Mouse (Mus musculus) forebrain, postnatal 0 days (tissue): ENCODE measurements around the gene Cdc42bpa. TPM values are rescaled to one million over a fixed set of nuclear protein-coding genes. Genes with fewer than 3 reads are reported as not detected.

Experiments used
- ATAC-seq: fragments of 200-750 bp; cut with Nextera tagmentation; 2 replicates; pipeline ENCODE4 v1.8.0; 2017; ENCODE audit warnings: mild to moderate bottlenecking, moderate library complexity
- DNase-seq: peaks from one replicate; pipeline ENCODE4 v3.0.0-alpha.2; 2015
- H3K27ac ChIP-seq: fragments of 300-500 bp; sonication (generic); 2 replicates; pipeline ENCODE4 v1.5.1; 2014; ENCODE audit warnings: low read depth, mild to moderate bottlenecking, antibody characterized with exemption, low read length, moderate library complexity, mixed read lengths
- H3K27me3 ChIP-seq: fragments of 300-500 bp; sonication (generic); 2 replicates; pipeline ENCODE4 v1.6.1; 2014; ENCODE audit warnings: mild to moderate bottlenecking, low read length, mixed read lengths; ENCODE audit not compliant: insufficient read depth
- H3K36me3 ChIP-seq: fragments of 300-500 bp; sonication (generic); 2 replicates; pipeline ENCODE4 v1.6.1; 2014; ENCODE audit warnings: mild to moderate bottlenecking, moderate library complexity; ENCODE audit not compliant: insufficient read depth
- H3K4me1 ChIP-seq: fragments of 300-500 bp; sonication (generic); 2 replicates; pipeline ENCODE4 v1.6.1; 2014; ENCODE audit warnings: antibody characterized with exemption; ENCODE audit not compliant: insufficient read depth
- H3K4me2 ChIP-seq: fragments of 300-500 bp; sonication (generic); 2 replicates; pipeline ENCODE4 v1.6.1; 2014; ENCODE audit warnings: low read depth, mild to moderate bottlenecking, moderate library complexity
- H3K4me3 ChIP-seq: fragments of 300-500 bp; sonication (generic); 2 replicates; pipeline ENCODE4 v1.5.1; 2014; ENCODE audit warnings: low read depth, low read length, mixed read lengths
- H3K9ac ChIP-seq: fragments of 300-500 bp; sonication (generic); 2 replicates; pipeline ENCODE4 v1.6.1; 2014; ENCODE audit warnings: mild to moderate bottlenecking
- H3K9me3 ChIP-seq: fragments of 300-500 bp; sonication (generic); 2 replicates; pipeline ENCODE4 v1.6.1; 2016; ENCODE audit warnings: low read length
- CTCF ChIP-seq: sonication (generic); IDR thresholded peaks from 2 replicates; pipeline ENCODE4 v1.5.1; 2016; ENCODE audit warnings: antibody characterized with exemption, control low read depth, low read depth
- WGBS: fragments of 180-500 bp; shearing (Covaris S2); extraction: QIAGEN DNeasy Blood & Tissue Kit; methylation state at CpG from one replicate; pipeline ENCODE4 v1.1.7; 2014; 5-methylcytosine and 5-hydroxymethylcytosine counted together
- polyA plus RNA-seq: library from polyadenylated mRNA; unstranded; fragments of >200 nt; fragmentation: Nextera tagmentation; extraction: Ambion mirVana; gene quantifications from 2 replicates; pipeline ENCODE4 v1.2.1, GENCODE M21; 2015
- total RNA-seq: library from RNA; depleted of rRNA; stranded (reverse); fragments of >200 nt; gene quantifications from 2 replicates; pipeline ENCODE4 v1.2.3, GENCODE M21; 2014

The Cdc42bpa gene
- total and polyA plus RNA-seq, 2 experiments from 2014 or later = 25.2 to 111 TPM

DNA sequence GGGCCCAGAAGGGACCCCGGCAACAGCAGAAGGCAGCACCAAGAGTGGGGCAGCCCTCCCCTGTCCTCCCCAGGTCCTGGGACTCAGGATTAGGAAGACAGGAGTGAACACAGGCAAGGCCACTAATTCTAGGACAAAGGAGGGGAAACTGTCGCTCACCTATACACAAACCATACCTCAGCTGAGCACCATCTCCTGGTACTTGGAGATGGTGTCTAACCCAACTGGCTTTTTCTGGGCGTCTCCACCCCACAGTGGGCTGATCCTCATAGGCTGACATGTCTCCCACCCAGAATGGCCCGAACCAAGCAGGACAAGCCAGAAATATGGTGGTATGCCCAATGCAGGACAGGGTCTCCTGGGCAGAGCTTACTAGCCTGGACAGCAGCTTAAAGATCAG lies 212.3 kb downstream of the Cdc42bpa start:
- Histone ChIP-seq H3K27ac (no peak overlapping the region), H3K27me3 (no peaks in the 10 kb centered on the region), H3K36me3 (peaks cover under 1% of the 10 kb centered on the region; the same call in 1 of the 2 replicates), H3K4me2 (no peak overlapping the region), H3K4me1 (no peaks in the 10 kb centered on the region), H3K9ac (no peak overlapping the region), H3K4me3 (no peak overlapping the region), H3K9me3 (no peaks in the 10 kb centered on the region)
- ATAC-seq = no peak
- DNase-seq = no peak
- 88% methylated on average over 4 of the region's 4 CpGs for WGBS
- no peak for TF ChIP-seq CTCF

GRCm38 (mm10) chr1:180173017-180173416 lies 212.7 kb downstream of the Cdc42bpa start:
- DNase-seq (no peak), ATAC-seq (no peak)
- no peak overlapping the region for H3K27ac ChIP-seq
- H3K9me3 ChIP-seq = no peaks in the 10 kb centered on the region
- no peak overlapping the region for H3K4me3 ChIP-seq
- H3K36me3 ChIP-seq = no peaks in the 10 kb centered on the region
- WGBS = 84% methylated on average over 5 of the region's 5 CpGs
- no peaks in the 10 kb centered on the region for H3K27me3 ChIP-seq
- H3K9ac ChIP-seq = no peak overlapping the region
- no peak overlapping the region for H3K4me2 ChIP-seq
- TF ChIP-seq CTCF = no peak
- H3K4me1 ChIP-seq = no peaks in the 10 kb centered on the region

GRCm38 (mm10) chr1:180174718-180175117 lies 214.4 kb downstream of the Cdc42bpa start:
- H3K36me3 ChIP-seq = no peaks in the 10 kb centered on the region
- H3K9ac ChIP-seq = no peak overlapping the region
- TF ChIP-seq CTCF = no peak
- H3K4me1 ChIP-seq = no peaks in the 10 kb centered on the region
- no peaks in the 10 kb centered on the region for H3K27me3 ChIP-seq
- no peak for ATAC-seq
- H3K9me3 ChIP-seq = no peaks in the 10 kb centered on the region
- H3K27ac ChIP-seq = no peak overlapping the region
- no peak overlapping the region for H3K4me2 ChIP-seq
- no peak for DNase-seq
- 56% methylated on average over 6 of the region's 6 CpGs for WGBS
- no peak overlapping the region for H3K4me3 ChIP-seq

GRCm38 (mm10) chr1:180175167-180175566 lies 214.9 kb downstream of the Cdc42bpa start:
- peak; percentile 70 for TF ChIP-seq CTCF
- Histone ChIP-seq H3K4me1 (no peaks in the 10 kb centered on the region), H3K4me3 (no peak overlapping the region), H3K4me2 (no peak overlapping the region), H3K36me3 (no peaks in the 10 kb centered on the region), H3K27ac (no peak overlapping the region), H3K27me3 (no peaks in the 10 kb centered on the region), H3K9ac (no peak overlapping the region), H3K9me3 (no peaks in the 10 kb centered on the region)
- 33% methylated on average over 3 of the region's 3 CpGs for WGBS
- peak; percentile 53 for DNase-seq
- no peak for ATAC-seq

GRCm38 (mm10) chr1:180175635-180176034 lies 215.4 kb downstream of the Cdc42bpa start:
- WGBS = 64% methylated on average over 8 of the region's 8 CpGs
- TF ChIP-seq CTCF = no peak
- no peak overlapping the region for H3K4me2 ChIP-seq
- ATAC-seq = 0 out of 2 replicates have a peak, but pooled peaks have one; percentile 10
- H3K27ac ChIP-seq = no peak overlapping the region
- H3K9me3 ChIP-seq = no peaks in the 10 kb centered on the region
- H3K9ac ChIP-seq = no peak overlapping the region
- DNase-seq = no peak
- no peaks in the 10 kb centered on the region for H3K27me3 ChIP-seq
- H3K36me3 ChIP-seq = no peaks in the 10 kb centered on the region
- H3K4me1 ChIP-seq = no peaks in the 10 kb centered on the region
- H3K4me3 ChIP-seq = no peak overlapping the region

DNA sequence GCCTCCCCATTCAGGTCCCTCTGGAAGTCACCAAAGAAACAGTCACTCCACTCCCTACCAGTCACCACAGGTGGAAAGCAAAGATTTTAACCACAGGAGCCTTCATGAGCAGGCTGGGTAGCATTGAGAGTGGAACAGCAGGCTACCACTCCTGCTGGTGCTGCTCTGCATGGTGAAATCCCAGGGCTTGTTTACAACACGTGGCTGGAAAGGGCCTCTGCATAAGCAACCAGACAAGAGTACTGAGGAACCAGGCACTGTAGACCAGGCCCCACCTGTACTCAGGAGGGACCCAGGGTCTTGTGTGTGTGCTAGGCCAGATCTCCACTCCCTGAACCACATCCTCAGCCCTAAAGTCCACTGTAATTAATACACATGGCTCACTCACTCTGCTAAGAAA lies 216.5 kb downstream of the Cdc42bpa start:
- H3K27me3 ChIP-seq = no peaks in the 10 kb centered on the region

GRCm38 (mm10) chr1:180178340-180178739 lies 218.1 kb downstream of the Cdc42bpa start:
- H3K27ac ChIP-seq = no peak overlapping the region
- H3K36me3 ChIP-seq = no peaks in the 10 kb centered on the region
- ATAC-seq = no peak
- 84% methylated on average over 9 of the region's 9 CpGs for WGBS
- no peaks in the 10 kb centered on the region for H3K4me1 ChIP-seq
- H3K9ac ChIP-seq = no peak overlapping the region
- H3K4me3 ChIP-seq = no peak overlapping the region
- H3K4me2 ChIP-seq = no peak overlapping the region
- no peaks in the 10 kb centered on the region for H3K9me3 ChIP-seq
- no peak for DNase-seq
- no peak for TF ChIP-seq CTCF
- H3K27me3 ChIP-seq = no peaks in the 10 kb centered on the region

More for the DNA sequence above, 216.5 kb downstream of the Cdc42bpa start:
- no peak overlapping the region for H3K27ac ChIP-seq
- H3K4me3 ChIP-seq = no peak overlapping the region
- no peak overlapping the region for H3K9ac ChIP-seq
- 8% methylated on average over 1 of the region's 1 CpGs for WGBS
- DNase-seq = no peak
- H3K36me3 ChIP-seq = no peaks in the 10 kb centered on the region
- ATAC-seq = no peak
- H3K9me3 ChIP-seq = no peaks in the 10 kb centered on the region
- no peaks in the 10 kb centered on the region for H3K4me1 ChIP-seq
- no peak for TF ChIP-seq CTCF
- no peak overlapping the region for H3K4me2 ChIP-seq
